Mouse (Mus musculus): ENCODE measurements at regions not wholly inside any gene's neighbourhood (a gene's known extent, or its start where the extent isn't known, plus 50 kb on each side); places are given as distances from the start of the nearest gene placed in this dataset.

DNA sequence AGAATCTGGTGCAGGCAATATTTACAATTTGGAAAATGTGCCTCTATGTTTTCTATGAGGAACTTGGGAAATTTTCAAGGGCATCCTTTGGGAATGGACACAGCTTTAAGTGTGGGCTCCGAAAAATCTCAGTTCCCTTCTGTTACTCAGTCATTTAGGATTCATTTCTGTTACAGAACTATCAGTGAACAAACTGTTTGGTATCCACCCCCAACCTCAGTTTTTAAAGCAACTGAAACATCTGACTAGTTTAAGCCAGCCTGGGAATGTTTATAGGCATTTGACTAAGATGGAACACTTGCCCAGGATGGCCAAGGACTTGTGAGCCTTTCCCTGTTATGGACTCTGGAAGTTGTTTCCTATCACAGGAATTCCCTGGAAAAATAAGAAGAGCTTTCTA is 280.0 kb upstream of the Prickle1 start:
- WGBS: 95% methylated on average over 1 of the region's 1 CpGs
- no peaks in the 10 kb centered on the region for H3K36me3 ChIP-seq (ENCODE audit: control insufficient read depth, insufficient read depth, low read length)
- peaks cover 14% of the 10 kb centered on the region for H3K4me1 ChIP-seq (replicated peaks; ENCODE audit: control insufficient read depth, insufficient read depth, low read length)
- TF ChIP-seq CTCF (IDR thresholded peaks at IDR 0.05; ENCODE audit: borderline replicate concordance, control insufficient read depth, extremely low read depth, insufficient read depth, low read length, poor library complexity): no peak
- TF ChIP-seq POLR2A (IDR thresholded peaks at IDR 0.05; ENCODE audit: control insufficient read depth, extremely low read depth, insufficient read depth, low read length, poor library complexity): no peak
- H3K27ac ChIP-seq (ENCODE audit: control insufficient read depth, insufficient read depth, low read length): no peak overlapping the region
- no peaks in the 10 kb centered on the region for H3K27me3 ChIP-seq (ENCODE audit: control insufficient read depth, insufficient read depth, low read length)
- no peak overlapping the region for H3K4me3 ChIP-seq (ENCODE audit: control insufficient read depth, insufficient read depth, low read length)
- DNase-seq: no peak

GRCm38 (mm10) chr15:93874206-93874605 is 278.5 kb upstream of the Prickle1 start:
- H3K27me3 ChIP-seq (ENCODE audit: control insufficient read depth, insufficient read depth, low read length): no peaks in the 10 kb centered on the region
- 86% methylated on average over 6 of the region's 6 CpGs for whole genome bisulfite sequencing
- H3K36me3 ChIP-seq (ENCODE audit: control insufficient read depth, insufficient read depth, low read length): no peaks in the 10 kb centered on the region
- H3K27ac ChIP-seq (ENCODE audit: control insufficient read depth, insufficient read depth, low read length): no peak overlapping the region
- DNase-seq: no peak
- H3K4me1 ChIP-seq (replicated peaks; ENCODE audit: control insufficient read depth, insufficient read depth, low read length): peaks cover 10% of the 10 kb centered on the region
- no peak for TF ChIP-seq POLR2A (IDR thresholded peaks at IDR 0.05; ENCODE audit: control insufficient read depth, extremely low read depth, insufficient read depth, low read length, poor library complexity)
- no peak for TF ChIP-seq CTCF (IDR thresholded peaks at IDR 0.05; ENCODE audit: borderline replicate concordance, control insufficient read depth, extremely low read depth, insufficient read depth, low read length, poor library complexity)
- no peak overlapping the region for H3K4me3 ChIP-seq (ENCODE audit: control insufficient read depth, insufficient read depth, low read length)

- no peak for DNase-seq
- no peaks in the 10 kb centered on the region for H3K36me3 ChIP-seq (ENCODE audit: control insufficient read depth, insufficient read depth, low read length)
- H3K4me3 ChIP-seq (ENCODE audit: control insufficient read depth, insufficient read depth, low read length): no peak overlapping the region
- peaks cover 6% of the 10 kb centered on the region for H3K4me1 ChIP-seq (replicated peaks; ENCODE audit: control insufficient read depth, insufficient read depth, low read length)
- WGBS: 97% methylated on average over 12 of the region's 12 CpGs
- H3K27me3 ChIP-seq (ENCODE audit: control insufficient read depth, insufficient read depth, low read length): no peaks in the 10 kb centered on the region
- H3K27ac ChIP-seq (ENCODE audit: control insufficient read depth, insufficient read depth, low read length): no peak overlapping the region
- no peak for TF ChIP-seq CTCF (IDR thresholded peaks at IDR 0.05; ENCODE audit: borderline replicate concordance, control insufficient read depth, extremely low read depth, insufficient read depth, low read length, poor library complexity)
- TF ChIP-seq POLR2A (IDR thresholded peaks at IDR 0.05; ENCODE audit: control insufficient read depth, extremely low read depth, insufficient read depth, low read length, poor library complexity): no peak
These were observed 261.7 kb upstream of the Prickle1 start for GRCm38 (mm10) chr15:93857336-93857901.

DNA sequence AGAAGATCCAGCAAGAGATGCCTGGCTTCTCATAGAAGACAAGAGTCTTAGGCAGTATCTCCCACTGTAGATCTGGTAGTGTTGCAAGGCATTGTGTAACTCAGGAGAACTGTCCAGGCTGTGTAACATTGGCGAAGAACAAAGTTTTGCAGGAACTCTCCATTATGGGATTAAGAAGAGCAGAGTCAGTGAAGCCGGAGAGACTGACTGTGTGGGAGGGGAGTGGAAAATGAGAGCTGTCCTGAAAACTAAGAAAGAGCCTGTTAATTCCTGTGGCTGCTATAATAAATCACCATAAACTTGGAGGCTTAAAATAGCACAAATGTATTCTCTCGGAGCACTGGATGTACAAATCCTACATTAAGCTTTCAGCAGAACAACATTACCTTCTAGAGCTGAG is 257.5 kb upstream of the Prickle1 start:
- Histone ChIP-seq H3K27me3 (ENCODE audit: control insufficient read depth, insufficient read depth, low read length) (no peaks in the 10 kb centered on the region), H3K4me1 (replicated peaks; ENCODE audit: control insufficient read depth, insufficient read depth, low read length) (peaks cover 6% of the 10 kb centered on the region), H3K4me3 (ENCODE audit: control insufficient read depth, insufficient read depth, low read length) (no peak overlapping the region), H3K27ac (ENCODE audit: control insufficient read depth, insufficient read depth, low read length) (no peak overlapping the region), H3K36me3 (ENCODE audit: control insufficient read depth, insufficient read depth, low read length) (no peaks in the 10 kb centered on the region)
- no peak for TF ChIP-seq POLR2A (IDR thresholded peaks at IDR 0.05; ENCODE audit: control insufficient read depth, extremely low read depth, insufficient read depth, low read length, poor library complexity)
- no peak for TF ChIP-seq CTCF (IDR thresholded peaks at IDR 0.05; ENCODE audit: borderline replicate concordance, control insufficient read depth, extremely low read depth, insufficient read depth, low read length, poor library complexity)
- DNase-seq: no peak
- 94% methylated on average over 3 of the region's 3 CpGs for WGBS

DNA sequence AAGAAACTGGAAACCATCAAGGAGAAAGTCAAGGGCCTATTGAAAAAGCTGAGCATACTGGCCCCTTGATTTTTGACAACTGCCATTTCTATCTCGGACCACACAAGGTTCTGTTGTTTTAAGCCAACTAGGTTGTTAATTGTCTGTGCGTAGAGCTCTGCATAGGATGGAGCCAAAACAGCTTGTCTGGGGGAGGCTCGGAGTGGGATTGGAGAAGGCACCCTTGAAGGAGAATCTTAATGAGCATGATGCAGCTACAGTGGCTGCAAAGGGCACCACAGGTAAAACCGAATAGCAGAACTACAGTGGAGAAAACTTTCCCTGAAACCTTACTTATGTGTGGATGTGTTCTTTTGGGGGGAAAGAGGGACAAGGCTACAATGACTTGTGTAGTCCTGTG is 256.4 kb upstream of the Prickle1 start:
- over 99% methylated on average over 4 of the region's 4 CpGs for WGBS
- DNase-seq: no peak
- H3K4me3 ChIP-seq (ENCODE audit: control insufficient read depth, insufficient read depth, low read length): no peak overlapping the region
- no peaks in the 10 kb centered on the region for H3K36me3 ChIP-seq (ENCODE audit: control insufficient read depth, insufficient read depth, low read length)
- peaks cover 4% of the 10 kb centered on the region; the same call in 1 of the 2 replicates for H3K4me1 ChIP-seq (replicated peaks; ENCODE audit: control insufficient read depth, insufficient read depth, low read length)
- TF ChIP-seq POLR2A (IDR thresholded peaks at IDR 0.05; ENCODE audit: control insufficient read depth, extremely low read depth, insufficient read depth, low read length, poor library complexity): no peak
- no peak for TF ChIP-seq CTCF (IDR thresholded peaks at IDR 0.05; ENCODE audit: borderline replicate concordance, control insufficient read depth, extremely low read depth, insufficient read depth, low read length, poor library complexity)
- no peaks in the 10 kb centered on the region for H3K27me3 ChIP-seq (ENCODE audit: control insufficient read depth, insufficient read depth, low read length)
- H3K27ac ChIP-seq (ENCODE audit: control insufficient read depth, insufficient read depth, low read length): no peak overlapping the region

DNA sequence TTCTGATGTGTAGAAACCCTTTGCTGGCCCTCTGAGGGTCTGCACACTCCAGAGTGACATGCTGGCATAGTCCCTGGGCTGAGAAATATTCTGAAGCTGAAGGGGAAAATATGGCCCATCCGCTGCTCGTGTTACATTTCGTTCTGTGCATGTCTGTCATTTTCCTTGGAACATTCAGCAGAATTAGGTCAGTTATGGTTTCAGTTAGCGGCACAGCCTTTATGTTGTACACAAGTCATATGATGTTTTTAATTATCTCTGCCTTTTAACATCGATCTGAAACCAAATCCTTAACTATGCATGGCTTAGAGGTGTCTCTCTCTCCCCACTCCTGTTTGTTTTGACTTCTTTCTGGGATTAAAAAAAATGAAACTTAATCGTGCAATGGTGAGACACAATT is 254.7 kb upstream of the Prickle1 start:
- TF ChIP-seq POLR2A (IDR thresholded peaks at IDR 0.05; ENCODE audit: control insufficient read depth, extremely low read depth, insufficient read depth, low read length, poor library complexity) (no peak), CTCF (IDR thresholded peaks at IDR 0.05; ENCODE audit: borderline replicate concordance, control insufficient read depth, extremely low read depth, insufficient read depth, low read length, poor library complexity) (no peak)
- Histone ChIP-seq H3K27ac (ENCODE audit: control insufficient read depth, insufficient read depth, low read length) (no peak overlapping the region), H3K4me3 (ENCODE audit: control insufficient read depth, insufficient read depth, low read length) (no peak overlapping the region), H3K36me3 (ENCODE audit: control insufficient read depth, insufficient read depth, low read length) (no peaks in the 10 kb centered on the region), H3K27me3 (ENCODE audit: control insufficient read depth, insufficient read depth, low read length) (no peaks in the 10 kb centered on the region), H3K4me1 (replicated peaks; ENCODE audit: control insufficient read depth, insufficient read depth, low read length) (no peaks in the 10 kb centered on the region)
- DNase-seq: no peak
- 90% methylated on average over 6 of the region's 6 CpGs for WGBS

- no peaks in the 10 kb centered on the region for H3K27me3 ChIP-seq (ENCODE audit: control insufficient read depth, insufficient read depth, low read length)
- WGBS: 94% methylated on average over 4 of the region's 4 CpGs
- H3K27ac ChIP-seq (ENCODE audit: control insufficient read depth, insufficient read depth, low read length): no peak overlapping the region
- TF ChIP-seq CTCF (IDR thresholded peaks at IDR 0.05; ENCODE audit: borderline replicate concordance, control insufficient read depth, extremely low read depth, insufficient read depth, low read length, poor library complexity) (no peak), POLR2A (IDR thresholded peaks at IDR 0.05; ENCODE audit: control insufficient read depth, extremely low read depth, insufficient read depth, low read length, poor library complexity) (no peak)
- H3K36me3 ChIP-seq (ENCODE audit: control insufficient read depth, insufficient read depth, low read length): no peaks in the 10 kb centered on the region
- no peak overlapping the region for H3K4me3 ChIP-seq (ENCODE audit: control insufficient read depth, insufficient read depth, low read length)
- H3K4me1 ChIP-seq (replicated peaks; ENCODE audit: control insufficient read depth, insufficient read depth, low read length): no peaks in the 10 kb centered on the region
- no peak for DNase-seq
These were observed 253.1 kb upstream of the Prickle1 start for GRCm38 (mm10) chr15:93848830-93849229.
